Mouse (Mus musculus): Measurements from ENCODE around the gene Mlec.

DNA sequence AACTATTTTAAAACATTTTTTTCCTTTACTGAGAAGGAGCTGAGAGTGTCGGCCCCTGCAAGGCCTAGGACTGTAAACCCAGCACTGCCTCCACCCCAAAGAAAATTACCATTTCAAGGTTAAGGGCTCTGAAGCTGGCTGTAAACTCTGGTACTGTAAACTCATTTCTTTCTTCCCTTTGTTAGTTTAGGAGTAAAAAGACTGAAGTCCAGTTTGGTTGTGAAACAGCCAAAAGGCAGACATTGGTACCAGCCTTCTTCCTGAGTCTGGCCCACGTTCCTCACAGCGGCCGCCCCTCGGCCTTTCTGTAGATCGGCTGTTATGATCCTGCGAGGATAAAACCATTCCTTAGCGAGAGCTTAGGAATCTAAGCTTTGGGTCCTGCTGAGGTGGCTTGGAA, 43.5 kb downstream of the Mlec start:
- TF ChIP-seq CTCF (IDR thresholded peaks at IDR 0.05 in 2 of 3, conservative IDR thresholded peaks at IDR 0.05 in 1 of 3; ENCODE audit: control insufficient read depth in 1 of 3, insufficient read depth in 1 of 3, low read depth in 2 of 3, low read length in 3 of 3, poor library complexity in 1 of 3, severe bottlenecking in 1 of 3): no peak
- no peak for TF ChIP-seq GATA1 (IDR thresholded peaks at IDR 0.05; ENCODE audit: low read depth, low read length)
- TF ChIP-seq ELF1 (IDR thresholded peaks at IDR 0.05; ENCODE audit: low read depth, low read length): no peak
